Mouse (Mus musculus) gastrocnemius, postnatal 10 days (tissue): ENCODE data around the gene Cnih2. TPM values are rescaled to one million over a fixed set of nuclear protein-coding genes. Genes with fewer than 3 reads are reported as not detected.
"Not testable (repeated sequence)": the region's sequence is repeated elsewhere in the genome, so short reads cannot be mapped to it uniquely, and the experiment has no call there.

Experiments used
- DNase-seq: peaks from one replicate; pipeline ENCODE4 v3.0.0; 2021; ENCODE audit warnings: mixed read lengths
- total RNA-seq, 2 experiments: library from RNA; stranded (reverse); gene quantifications; 2 replicates each; pipeline ENCODE4 v1.2.3; 2021

Gene Cnih2
- total RNA-seq, 2 experiments from 2014 or later = 0.75 to 0.90 TPM

DNA sequence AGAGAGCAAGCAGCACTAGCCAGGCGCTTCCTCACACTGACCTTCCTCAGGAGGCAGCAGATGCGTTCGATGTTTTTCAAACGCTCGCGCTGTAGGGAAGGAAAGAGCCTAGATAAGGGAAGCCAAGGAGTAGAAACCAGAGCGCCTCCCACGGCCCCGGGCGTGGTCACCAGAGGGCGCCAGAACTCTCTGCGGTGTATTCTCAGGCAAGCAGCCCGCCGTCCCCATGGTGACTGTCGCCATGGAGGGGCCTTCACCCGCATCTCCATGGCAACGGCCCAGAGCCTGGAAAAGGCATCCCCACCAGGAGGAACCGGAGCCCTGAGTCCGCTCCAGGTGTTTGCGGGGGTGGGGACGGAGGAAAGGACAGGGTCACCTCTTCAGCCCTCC lies 4.1 kb downstream of the Cnih2 start:
- DNase-seq = peak; percentile 94

DNA sequence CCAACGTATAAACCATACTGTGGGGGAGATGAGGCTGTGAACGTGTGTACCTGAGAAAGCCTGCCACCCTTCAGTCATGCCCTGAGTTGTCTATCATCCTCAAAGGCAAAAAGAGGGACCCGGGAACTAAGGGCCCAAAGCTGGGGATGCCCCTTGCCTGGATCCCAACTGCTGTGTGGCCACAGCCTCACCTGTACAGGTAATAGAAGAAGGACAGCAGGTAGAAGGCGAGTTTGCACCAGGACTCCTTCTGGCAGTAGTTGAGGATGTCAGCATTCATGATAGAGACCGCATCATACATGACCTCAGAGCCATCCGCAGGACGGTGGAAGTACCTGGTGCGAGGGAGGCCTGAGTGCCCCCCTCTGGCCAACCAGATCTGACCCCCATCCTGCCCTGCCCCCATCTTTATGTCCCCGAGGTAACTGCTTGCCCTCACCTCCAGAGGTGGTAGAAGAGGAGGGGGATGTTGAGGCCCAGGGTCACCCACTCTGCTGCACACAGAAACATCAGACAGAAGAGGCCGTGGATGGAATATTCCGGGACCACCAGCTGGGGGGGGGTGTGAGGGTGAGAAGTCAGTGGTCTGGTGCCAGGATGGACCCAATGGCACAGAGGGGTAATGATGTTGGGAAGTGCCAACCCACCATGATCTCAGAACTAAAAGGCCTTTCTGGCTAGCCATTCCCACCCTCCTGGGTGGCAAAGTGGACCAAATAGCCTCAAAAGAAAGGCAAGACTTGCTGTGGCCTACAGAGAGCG lies 4.7 kb downstream of the Cnih2 start:
- DNase-seq = no peak

DNA sequence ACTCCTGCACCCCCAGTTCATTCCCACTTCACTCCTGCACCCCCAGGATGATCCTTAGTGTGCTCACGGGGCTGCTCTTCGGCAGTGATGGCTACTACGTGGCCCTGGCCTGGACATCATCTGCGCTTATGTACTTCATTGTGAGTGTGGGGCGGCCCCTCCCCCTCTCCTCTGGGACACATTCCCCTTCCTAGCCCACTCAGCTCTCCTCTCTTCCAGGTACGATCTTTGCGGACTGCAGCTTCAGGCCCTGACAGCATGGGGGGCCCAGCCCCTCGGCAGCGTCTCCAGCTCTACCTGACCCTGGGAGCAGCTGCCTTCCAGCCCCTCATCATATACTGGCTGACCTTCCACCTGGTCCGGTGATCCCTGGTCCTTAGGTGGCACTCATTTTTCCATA lies 6.2 kb downstream of the Cnih2 start:
- no peak for DNase-seq

DNA sequence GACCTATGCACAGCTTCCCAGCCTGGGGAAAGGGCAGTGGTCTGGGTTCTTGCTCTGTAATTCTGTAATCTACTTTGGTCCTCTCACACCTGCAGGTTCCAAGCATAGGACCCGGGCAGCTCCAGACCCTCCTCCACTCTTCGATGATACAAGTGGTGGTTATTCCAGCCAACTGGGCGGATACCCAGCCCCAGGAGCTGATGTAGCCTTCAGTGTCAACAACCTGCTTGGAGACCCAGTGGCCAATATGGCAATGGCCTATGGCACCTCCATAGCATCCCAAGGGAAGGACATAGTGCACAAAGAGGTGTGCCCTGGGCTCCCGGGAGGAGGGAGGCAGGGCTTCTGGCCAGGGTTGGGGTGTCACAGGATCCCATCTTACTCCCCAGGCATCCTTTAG lies 9.0 kb downstream of the Cnih2 start:
- DNase-seq = no peak

DNA sequence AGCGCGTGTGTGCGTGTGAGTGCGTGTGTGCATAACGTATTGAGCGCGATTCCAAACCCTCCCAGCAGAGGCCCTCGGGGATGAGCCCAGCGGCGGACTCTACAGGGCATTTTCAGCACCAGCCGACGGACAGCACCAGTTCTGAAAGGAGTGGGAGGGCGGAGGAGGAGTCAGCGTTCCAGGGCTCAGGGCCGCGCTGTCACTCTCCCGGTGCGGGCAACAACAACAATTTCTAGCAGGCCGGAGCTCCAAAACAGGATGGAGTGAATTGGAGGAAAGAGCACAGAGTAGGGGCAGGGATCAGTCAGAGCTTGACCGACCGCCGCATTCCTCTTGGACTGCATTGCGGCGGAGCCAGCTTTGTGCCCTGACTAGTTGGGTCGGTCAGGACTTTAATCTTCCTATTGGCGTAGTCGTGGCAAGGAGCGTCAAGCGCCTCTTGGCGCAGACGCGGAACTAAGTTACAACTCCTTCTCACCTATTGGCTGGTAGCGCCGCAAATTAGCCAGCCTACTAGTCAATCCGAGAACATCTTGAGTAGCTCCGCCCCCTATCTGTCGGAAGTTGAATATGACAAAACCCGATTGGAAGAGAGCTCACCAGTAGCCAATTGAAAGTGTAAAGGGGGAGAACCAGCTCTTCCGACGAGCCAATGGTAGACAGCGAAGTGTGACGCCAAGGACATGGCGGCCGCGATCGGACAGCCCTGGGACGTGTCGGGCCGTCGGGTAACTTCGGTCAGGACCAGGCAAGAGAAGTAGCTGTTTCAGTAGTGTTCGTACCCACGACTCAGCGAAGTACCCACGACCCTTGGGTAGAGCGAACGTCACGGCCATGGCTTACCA lies 10.2 kb downstream of the Cnih2 start, which contains the start of gene Yif1a:
Gene Yif1a, plus strand, starts transcription at position 655 of the 845 bp plus-strand sequence.
- peak; percentile 94 for DNase-seq

DNA sequence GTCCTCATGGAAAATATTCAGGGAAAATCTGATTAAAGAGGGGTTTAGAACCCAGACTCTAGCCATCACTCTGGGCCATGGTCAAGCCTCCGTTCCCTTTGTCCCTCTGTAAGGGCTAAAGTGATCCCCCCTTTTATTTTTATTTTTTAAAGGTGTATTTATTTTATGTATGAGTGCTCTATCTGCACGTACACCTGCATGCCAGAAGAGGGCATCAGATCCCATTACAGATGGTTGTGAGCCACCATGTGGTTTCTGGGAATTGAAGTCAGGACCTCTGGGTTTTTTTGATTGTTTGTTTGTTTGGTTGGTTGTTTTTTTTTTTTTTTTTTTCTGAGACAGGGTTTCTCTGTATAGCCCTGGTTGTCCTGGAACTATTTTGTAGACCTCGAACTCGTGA lies 11.8 kb downstream of the Cnih2 start:
- DNase-seq = not testable (repeated sequence)

DNA sequence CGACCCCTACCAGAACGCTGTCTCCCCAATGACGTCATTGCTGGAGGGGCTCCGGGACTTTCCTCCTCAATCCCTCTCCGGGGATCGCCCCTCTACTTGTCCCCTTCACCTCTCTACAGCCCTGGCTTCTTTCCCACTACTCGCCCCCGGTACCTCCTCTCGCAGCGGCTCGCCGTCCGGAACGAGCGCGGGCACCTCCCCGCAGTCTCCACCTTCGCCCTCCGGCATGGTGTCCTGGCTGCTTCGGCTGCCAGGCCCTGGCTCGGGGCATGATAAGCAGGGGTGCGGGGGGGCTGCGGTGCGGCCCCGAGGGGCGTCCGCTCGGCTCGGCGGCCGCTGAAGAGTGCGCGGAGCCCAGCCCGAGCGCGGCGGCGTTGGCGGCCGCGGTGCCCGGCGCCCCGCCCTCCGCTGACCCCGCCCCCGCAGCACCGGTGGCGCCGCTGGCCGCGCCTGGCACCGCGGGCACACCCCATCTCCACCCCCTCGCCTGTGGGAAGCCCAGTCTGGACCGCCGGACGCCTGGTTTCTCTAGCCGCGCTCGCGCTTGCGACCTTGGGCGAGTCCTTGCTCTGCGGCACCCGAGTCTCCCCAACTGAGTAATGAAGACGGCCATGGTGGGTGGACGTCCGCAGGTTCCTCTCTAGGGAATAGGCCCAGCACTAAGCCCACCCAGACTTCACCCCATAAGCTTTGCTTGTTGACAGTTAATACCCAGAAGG lies 13.0 kb downstream of the Cnih2 start, which contains the start of gene Tmem151a:
Gene Tmem151a, minus strand, starts transcription at position 387 of the 719 bp plus-strand sequence.
- DNase-seq = no peak

DNA sequence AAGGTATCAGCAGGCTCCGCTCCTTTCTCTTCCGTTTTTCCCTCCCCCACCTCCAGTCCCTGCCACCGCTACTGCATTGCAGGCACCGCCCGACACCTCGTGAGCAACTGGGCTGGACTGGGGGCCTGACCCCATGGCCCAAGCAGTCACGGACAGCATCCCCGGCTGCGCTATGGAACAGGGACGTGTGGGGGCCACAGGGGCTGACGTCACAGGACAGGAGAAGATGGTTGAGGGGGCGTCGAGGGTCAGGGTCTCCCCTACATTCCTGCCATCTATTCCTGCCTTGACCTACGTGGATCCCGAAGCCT lies 13.5 kb downstream of the Cnih2 start:
- DNase-seq = no peak

DNA sequence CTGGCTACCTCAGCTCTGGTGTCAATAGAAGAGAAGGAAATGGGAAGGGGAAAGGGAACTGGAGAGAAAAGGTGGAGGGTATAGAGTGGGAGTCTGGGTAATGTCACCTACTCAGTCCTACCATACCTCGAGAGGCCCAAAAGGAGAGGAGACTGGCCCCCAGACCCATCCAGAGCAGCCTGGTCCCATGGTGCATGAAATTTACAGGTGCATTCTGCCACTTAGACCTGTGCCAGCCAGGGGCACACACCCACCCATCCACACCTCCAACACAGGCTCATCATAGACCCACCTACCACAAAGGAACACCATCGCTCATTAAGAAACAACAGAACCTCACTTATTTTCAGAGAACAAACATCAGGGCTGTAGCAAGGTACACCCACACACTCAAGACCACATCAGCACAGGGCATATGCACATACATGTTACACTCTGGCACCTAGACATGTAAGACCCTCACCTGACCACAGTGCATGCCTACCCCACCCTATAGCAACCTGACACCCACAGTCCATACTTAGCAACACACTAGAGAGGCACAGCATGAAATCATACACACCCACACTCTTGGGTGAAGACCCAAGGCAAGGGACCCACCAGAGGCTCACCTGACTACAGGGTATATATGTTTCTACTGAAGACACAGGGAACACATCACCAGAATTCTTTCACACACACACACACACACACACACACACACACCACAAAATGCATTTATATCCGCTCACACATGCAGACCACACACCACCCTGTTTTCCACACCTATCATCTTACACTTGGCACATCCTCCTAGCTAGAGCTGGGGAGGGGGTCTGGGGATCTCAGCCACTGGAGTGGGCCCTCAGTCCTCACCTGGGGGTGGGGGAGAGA lies 14.1 kb downstream of the Cnih2 start:
- no peak for DNase-seq

DNA sequence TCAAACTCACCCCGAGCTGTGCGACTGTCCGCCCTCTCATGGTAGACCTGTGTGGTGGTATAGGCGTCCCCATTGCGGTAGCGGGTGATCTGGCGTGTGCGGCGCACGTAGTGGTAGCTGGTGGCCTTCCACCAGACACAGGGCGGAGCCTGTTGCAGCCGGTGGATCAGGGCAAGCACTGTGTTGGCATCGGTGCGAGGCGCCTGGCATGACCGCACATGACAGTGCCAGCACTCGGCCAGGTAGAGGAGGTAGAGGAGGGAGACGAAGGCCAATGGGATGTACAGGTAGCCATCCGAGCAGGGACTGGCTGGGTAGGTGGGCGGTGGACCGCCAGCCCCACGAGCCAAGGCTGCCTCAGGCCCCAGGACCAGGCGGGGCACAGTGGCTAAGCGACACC lies 15.7 kb downstream of the Cnih2 start:
- no peak for DNase-seq

DNA sequence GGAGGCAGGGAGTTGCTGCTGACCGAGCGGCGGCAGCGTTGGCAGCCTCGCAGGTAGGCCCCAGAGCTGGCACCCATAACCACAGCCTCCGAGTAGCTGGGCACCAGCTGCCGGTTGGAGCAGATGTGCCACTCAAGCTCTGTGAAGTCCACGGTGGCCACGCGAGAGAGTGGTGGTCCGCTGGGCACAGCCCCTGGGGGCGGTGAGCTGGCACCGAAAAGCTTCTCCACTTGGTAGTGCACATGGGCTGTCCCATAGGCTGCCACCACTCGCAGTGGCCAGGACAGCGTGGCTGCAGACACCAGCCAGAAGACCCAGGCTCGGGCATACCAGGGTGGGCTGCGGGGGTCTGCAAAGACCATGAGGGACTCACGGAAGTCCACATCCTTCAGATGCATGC lies 16.3 kb downstream of the Cnih2 start:
- no peak for DNase-seq

DNA sequence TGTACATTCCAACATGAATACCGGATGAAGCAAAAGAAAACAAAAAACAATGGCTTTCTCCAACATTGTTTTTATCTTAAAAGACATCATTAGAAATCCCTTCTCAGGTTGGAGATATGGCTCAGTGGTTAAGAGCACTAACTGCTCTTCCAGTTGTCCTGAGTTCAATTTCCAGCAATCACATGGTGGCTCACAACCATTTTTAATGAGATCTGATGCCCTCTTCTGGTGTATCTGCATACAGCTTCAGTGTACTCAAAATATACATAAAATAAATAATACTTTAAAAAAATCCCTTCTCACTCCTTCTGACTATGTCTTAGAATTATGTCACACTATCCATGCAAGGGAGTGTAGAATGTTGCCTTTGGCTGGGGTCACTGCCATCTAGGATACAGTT lies 19.0 kb downstream of the Cnih2 start:
- no peak for DNase-seq

DNA sequence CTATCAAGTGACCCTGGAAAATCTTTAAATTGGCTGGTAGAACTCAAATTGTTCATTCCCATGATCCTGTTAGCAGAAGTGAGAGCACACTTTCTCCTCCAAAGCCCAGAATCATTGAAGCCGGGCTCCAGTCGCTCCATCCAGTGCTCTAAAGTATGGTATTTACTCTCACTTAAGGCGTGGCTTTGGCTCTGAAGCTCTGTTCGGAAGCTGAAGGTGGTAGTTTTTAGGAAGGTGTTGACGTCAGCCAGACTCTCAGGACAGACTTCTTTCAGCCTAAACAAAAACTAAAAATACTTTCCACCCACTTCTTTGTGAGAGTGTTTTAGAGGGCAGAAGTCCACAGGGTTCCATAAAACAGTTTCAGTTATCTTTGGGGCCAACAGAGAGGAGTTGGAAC lies 24.8 kb downstream of the Cnih2 start:
- DNase-seq = no peak

DNA sequence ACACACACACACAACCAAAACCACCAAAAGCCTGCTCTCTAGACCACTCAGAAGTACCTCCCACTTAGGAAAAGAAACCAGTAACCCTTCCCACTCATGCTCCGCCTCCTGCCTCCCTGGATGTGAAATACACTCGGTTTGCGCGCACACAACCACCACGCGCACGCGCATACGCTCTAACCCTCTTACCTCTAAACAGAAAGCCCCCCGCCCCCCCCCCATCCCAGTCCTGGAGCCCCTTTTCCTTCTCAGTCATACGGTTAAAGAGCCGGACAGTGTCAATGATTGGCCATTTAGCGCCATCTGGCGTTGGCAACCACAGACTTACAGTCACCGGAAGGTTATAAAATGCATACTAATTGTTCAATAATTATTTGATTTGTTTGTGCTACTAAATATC lies 25.3 kb downstream of the Cnih2 start:
- peak; percentile 68 for DNase-seq

DNA sequence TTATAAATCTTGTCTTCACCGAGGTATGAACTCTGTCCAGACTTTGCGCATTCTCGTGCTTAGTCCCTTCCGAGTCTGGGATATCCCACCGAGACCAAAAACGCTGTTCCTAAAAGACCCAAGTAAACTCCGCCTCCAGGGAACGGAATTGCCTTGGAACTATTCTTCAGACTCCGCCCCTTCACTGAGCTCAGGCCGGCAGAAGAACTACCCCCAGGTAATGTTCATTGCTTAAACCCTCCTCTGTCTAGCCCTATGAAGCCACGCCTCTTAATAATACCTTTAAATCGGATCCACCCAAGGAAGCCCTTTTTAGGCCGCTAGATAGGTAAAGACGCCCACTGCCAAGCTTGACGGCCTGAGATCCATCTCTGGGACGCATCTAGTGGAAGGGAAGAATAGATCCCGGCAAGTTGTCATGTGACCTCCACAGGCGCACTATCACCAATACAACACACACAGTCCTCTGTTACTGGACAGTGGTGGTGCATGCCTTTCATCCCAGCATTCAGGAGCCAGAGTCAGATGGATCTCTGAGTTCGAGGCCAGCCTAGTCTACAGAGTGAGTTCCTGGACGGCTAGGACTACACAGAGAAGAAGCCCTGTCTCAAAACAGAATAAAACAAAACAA lies 25.8 kb downstream of the Cnih2 start:
- no peak for DNase-seq

DNA sequence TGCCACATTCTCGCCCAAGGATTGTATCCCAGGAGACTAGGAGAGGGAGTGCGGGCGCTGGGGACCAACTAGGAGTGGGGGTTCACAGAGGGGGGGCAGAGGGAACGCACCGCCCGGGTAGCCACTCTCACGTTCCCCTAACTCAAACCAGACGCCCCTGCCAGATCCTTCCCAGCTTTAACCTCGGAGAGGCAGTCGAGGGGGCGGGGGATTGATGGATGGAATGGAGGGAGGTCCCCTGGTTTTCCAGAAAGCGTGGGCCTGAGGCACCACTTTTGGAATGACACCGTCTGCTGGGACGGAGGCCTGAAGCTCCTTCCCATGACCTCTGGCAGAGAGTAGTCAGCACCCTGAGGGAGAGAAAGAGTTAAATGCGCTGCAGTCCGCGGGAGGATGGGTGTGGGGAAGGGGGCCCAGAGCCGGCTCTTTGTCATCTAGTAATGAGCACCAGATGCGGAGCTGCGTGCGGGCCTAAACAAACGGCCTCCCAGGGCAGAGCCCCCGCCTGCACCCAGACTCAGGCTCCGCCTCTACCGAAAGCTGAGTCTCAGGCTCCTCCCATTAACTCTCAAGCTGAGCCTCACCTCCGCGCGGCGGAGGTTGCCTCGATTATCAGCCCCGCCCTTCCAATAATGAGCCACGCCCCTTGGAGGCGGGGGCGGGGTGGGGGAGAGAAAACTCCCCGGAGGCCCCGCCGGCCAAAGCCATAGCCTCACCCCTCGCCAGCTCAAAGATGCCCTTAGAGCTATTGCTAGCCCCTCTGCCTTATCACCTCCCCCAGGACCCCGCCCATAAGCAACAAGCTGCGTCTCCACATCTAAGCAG lies 26.6 kb downstream of the Cnih2 start:
- DNase-seq = peak; percentile 56

DNA sequence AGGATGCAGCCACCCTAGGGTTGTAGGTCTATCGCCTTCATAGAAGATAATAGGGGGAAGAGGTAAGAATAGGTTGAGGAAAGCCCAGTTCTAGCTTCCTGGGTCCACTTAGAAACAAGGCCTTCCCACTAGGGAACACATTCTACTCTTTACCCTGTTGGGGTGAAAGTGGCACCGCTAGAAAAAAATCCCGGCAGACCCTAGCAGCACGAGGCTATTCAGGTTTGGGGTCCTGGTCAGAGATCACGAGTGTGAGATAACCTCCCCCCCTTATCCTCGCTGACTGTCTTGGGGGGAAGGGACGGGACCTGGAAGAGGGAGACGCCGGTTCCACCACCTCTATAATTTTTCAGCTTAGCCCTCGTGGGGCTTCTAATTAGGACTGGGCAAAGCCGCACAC lies 27.2 kb downstream of the Cnih2 start:
- no peak for DNase-seq

DNA sequence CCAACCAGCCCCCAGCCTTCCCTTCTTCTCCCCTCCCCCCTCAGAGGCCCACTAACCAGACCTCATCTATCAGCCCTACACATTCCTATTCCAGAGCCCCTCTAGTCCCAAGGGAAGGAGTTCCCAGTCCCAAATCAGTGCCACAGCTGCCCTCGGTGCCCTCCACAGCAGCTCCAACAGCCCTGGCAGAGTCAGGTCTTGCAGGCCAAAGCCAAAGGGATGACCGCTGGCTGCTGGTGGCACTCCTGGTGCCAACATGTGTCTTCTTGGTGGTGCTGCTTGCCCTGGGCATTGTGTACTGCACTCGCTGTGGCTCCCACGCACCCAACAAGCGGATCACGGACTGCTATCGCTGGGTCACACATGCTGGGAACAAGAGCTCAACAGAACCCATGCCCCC lies 28.3 kb downstream of the Cnih2 start:
- no peak for DNase-seq

DNA sequence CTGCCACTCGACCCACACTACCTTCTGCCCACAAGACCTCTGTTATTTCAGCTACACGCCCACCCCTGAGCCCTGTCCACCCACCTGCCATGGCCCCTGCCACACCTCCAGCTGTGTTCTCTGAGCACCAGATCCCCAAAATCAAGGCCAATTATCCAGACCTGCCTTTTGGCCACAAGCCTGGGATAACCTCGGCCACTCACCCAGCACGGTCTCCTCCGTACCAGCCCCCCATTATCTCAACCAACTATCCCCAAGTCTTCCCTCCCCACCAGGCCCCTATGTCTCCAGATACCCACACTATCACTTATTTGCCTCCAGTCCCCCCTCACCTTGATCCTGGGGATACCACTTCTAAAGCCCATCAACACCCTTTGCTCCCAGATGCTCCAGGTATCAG lies 28.8 kb downstream of the Cnih2 start:
- no peak for DNase-seq

DNA sequence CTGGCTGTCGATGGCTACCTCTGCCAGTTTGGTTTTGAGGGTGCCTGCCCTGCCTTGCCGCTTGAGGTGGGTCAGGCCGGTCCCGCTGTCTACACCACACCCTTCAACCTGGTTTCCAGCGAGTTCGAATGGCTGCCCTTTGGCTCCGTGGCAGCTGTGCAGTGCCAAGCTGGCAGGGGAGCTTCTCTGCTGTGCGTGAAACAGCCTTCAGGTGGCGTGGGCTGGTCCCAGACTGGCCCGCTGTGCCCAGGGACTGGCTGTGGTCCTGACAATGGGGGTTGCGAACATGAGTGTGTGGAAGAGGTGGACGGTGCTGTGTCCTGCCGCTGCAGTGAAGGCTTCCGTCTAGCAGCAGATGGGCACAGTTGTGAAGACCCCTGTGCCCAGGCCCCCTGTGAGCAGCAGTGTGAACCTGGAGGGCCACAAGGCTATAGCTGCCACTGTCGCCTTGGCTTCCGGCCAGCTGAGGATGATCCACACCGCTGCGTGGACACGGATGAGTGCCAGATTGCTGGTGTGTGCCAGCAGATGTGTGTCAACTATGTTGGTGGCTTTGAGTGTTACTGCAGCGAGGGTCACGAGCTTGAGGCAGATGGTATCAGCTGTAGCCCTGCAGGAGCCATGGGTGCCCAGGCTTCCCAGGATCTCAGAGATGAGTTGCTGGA lies 29.6 kb downstream of the Cnih2 start:
- DNase-seq = peak; percentile 32
